Mouse (Mus musculus) hindbrain, embryonic 11.5 days (tissue): Measurements from ENCODE around the gene Zbtb21. TPM values are rescaled to one million over a fixed set of nuclear protein-coding genes. Genes with fewer than 3 reads are reported as not detected.

Experiments used
- ATAC-seq: fragments of 200-750 bp; cut with Nextera tagmentation; 2 replicates; pipeline ENCODE4 v1.8.0; 2017; ENCODE audit warnings: mild to moderate bottlenecking, moderate TSS enrichment, moderate library complexity; ENCODE audit not compliant: low FRiP score
- DNase-seq: peaks from one replicate; pipeline ENCODE4 v3.0.0-alpha.2; 2015; ENCODE audit warnings: low spot score
- H3K27ac ChIP-seq: fragments of 300-500 bp; sonication (generic); 2 replicates; pipeline ENCODE4 v1.5.1; 2014; ENCODE audit warnings: mild to moderate bottlenecking, low read depth, low read length
- H3K27me3 ChIP-seq: fragments of 300-500 bp; sonication (generic); 2 replicates; pipeline ENCODE4 v1.6.1; 2014; ENCODE audit warnings: mild to moderate bottlenecking, low read length, moderate library complexity, mixed read lengths; ENCODE audit not compliant: control insufficient read depth, insufficient read depth
- H3K36me3 ChIP-seq: fragments of 300-500 bp; sonication (generic); 2 replicates; pipeline ENCODE4 v1.6.1; 2014; ENCODE audit warnings: mild to moderate bottlenecking, low read length, moderate library complexity, mixed read lengths; ENCODE audit not compliant: control insufficient read depth, insufficient read depth
- H3K4me1 ChIP-seq: fragments of 300-500 bp; sonication (generic); replicated peaks from 2 replicates; pipeline ENCODE4 v1.6.1; 2014; ENCODE audit warnings: low read length, mixed read lengths; ENCODE audit not compliant: control insufficient read depth, insufficient read depth
- H3K4me2 ChIP-seq: fragments of 300-500 bp; sonication (generic); replicated peaks from 2 replicates; pipeline ENCODE4 v1.6.1; 2014; ENCODE audit warnings: mild to moderate bottlenecking, low read depth, low read length
- H3K4me3 ChIP-seq: fragments of 300-500 bp; sonication (generic); 2 replicates; pipeline ENCODE4 v1.5.1; 2014; ENCODE audit warnings: low read depth, low read length
- H3K9ac ChIP-seq: fragments of 300-500 bp; sonication (generic); 2 replicates; pipeline ENCODE4 v1.6.1; 2014; ENCODE audit warnings: low read depth, low read length
- H3K9me3 ChIP-seq: fragments of 300-500 bp; sonication (generic); 2 replicates; pipeline ENCODE4 v1.6.1; 2016; ENCODE audit warnings: low read length; ENCODE audit not compliant: control insufficient read depth
- WGBS: fragments of 180-500 bp; shearing (Covaris S2); extraction: QIAGEN DNeasy Blood & Tissue Kit; methylation state at CpG from one replicate; pipeline ENCODE4 v1.1.7; 2014; 5-methylcytosine and 5-hydroxymethylcytosine counted together
- polyA plus RNA-seq: library from polyadenylated mRNA; unstranded; fragments of >200 nt; fragmentation: Nextera tagmentation; extraction: Ambion mirVana; gene quantifications from 2 replicates; pipeline ENCODE4 v1.2.1, GENCODE M21; 2014

The Zbtb21 gene
- polyA plus RNA-seq, 1 experiment from 2014 or later: 15.6 TPM

DNA sequence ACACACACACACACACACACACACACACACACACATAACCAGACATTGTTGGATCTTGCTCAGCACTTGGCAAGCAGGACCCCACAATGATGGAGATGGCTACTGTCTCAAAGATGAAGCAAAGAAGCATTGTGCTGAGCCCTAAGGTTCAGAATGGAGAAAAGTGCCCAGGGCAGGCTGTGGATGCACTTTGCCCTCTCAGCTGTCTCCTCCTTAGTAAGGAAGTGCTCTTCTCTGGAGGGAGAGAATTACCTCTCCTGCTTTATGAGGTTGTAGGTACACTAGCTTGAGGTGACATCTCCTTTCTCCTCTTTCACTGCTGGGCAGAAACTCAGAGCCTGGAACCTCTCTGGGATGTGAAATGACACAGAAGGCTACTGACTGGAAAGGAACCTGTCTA, 49.5 kb downstream of the Zbtb21 start:
- no peaks in the 10 kb centered on the region for H3K36me3 ChIP-seq
- no peak overlapping the region for H3K27ac ChIP-seq
- DNase-seq: no peak
- no peaks in the 10 kb centered on the region for H3K9me3 ChIP-seq
- no peak overlapping the region for H3K4me2 ChIP-seq
- no peak overlapping the region for H3K9ac ChIP-seq
- no peak for ATAC-seq
- no peaks in the 10 kb centered on the region for H3K27me3 ChIP-seq
- no peak overlapping the region for H3K4me3 ChIP-seq
- no peaks in the 10 kb centered on the region for H3K4me1 ChIP-seq

DNA sequence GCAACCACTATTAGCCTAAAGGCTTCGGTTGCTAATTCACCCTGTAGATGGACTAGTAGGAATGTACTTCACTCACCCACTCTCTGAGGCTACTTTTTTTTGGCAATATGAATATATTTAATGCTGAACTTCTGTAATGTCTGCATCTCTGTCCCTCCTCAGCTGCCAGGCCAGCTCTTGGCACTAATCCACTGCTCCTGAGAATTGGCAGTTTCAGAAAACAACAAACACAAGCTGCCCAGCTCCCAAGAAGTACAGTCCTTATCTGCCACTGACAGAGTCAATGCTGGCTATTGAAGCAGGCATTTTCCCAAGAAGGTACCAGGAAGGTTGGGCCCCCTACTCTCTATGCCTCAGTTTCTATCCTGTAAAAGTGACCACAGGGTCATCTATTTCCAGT, 53.1 kb downstream of the Zbtb21 start:
- no peak overlapping the region for H3K4me3 ChIP-seq
- no peak for ATAC-seq

DNA sequence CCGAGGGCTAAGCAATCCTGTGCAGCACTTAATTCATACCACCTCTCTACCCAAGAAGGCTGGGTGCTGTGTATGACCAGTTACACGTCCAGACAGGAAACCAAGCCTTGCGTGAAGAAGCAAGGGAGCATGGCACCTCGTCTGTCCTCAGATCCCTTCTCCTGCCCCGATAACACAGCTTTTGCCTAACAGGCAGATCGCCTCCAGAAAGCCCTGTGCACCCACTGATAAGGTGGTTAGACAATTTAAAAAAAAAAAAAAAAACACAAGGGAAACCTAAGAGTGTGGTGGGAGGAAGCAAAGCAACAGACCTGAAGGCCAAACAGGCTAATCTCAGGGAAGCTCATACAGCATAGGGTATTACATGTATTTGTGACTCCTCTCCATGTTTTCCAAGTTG, 54.9 kb downstream of the Zbtb21 start:
- no peak for ATAC-seq
- H3K4me1 ChIP-seq: no peaks in the 10 kb centered on the region

More for the DNA sequence above, 53.1 kb downstream of the Zbtb21 start:
- Histone ChIP-seq H3K36me3 (no peaks in the 10 kb centered on the region), H3K9me3 (no peaks in the 10 kb centered on the region), H3K27me3 (no peaks in the 10 kb centered on the region), H3K4me2 (no peak overlapping the region), H3K4me1 (no peaks in the 10 kb centered on the region), H3K27ac (no peak overlapping the region), H3K9ac (no peak overlapping the region)
- DNase-seq: no peak
- 100% methylated on average over 1 of the region's 1 CpGs for WGBS

DNA sequence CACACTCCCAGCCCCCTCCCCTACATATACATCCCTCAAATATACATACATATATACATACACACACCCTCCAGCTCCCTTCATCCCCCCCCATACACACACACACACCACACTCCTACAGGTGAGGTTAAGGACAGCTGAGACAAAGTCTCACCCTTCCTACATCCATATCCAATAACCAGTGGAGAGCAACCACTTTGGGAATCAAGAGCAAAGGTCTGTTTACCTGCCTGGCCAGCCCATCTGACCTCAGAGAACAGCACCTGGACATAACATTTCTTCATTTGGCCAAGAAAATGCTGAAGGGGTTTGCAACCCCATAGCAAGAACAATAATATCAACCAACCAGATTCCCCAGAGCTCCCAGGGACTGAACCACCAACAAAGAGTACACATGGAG, 56.1 kb downstream of the Zbtb21 start:
- ATAC-seq: no peak
- no peak for DNase-seq
- no peaks in the 10 kb centered on the region for H3K9me3 ChIP-seq
- no peaks in the 10 kb centered on the region for H3K4me1 ChIP-seq
- no peak overlapping the region for H3K27ac ChIP-seq
- H3K9ac ChIP-seq: no peak overlapping the region
- no peaks in the 10 kb centered on the region for H3K36me3 ChIP-seq
- H3K4me2 ChIP-seq: no peak overlapping the region
- no peak overlapping the region for H3K4me3 ChIP-seq
- H3K27me3 ChIP-seq: no peaks in the 10 kb centered on the region

More for the DNA sequence above, 54.9 kb downstream of the Zbtb21 start:
- no peak overlapping the region for H3K4me3 ChIP-seq
- no peaks in the 10 kb centered on the region for H3K9me3 ChIP-seq
- no peak for DNase-seq
- H3K27me3 ChIP-seq: no peaks in the 10 kb centered on the region
- WGBS: 77% methylated on average over 6 of the region's 6 CpGs
- H3K4me2 ChIP-seq: no peak overlapping the region
- H3K36me3 ChIP-seq: no peaks in the 10 kb centered on the region
- H3K9ac ChIP-seq: no peak overlapping the region
- H3K27ac ChIP-seq: no peak overlapping the region

DNA sequence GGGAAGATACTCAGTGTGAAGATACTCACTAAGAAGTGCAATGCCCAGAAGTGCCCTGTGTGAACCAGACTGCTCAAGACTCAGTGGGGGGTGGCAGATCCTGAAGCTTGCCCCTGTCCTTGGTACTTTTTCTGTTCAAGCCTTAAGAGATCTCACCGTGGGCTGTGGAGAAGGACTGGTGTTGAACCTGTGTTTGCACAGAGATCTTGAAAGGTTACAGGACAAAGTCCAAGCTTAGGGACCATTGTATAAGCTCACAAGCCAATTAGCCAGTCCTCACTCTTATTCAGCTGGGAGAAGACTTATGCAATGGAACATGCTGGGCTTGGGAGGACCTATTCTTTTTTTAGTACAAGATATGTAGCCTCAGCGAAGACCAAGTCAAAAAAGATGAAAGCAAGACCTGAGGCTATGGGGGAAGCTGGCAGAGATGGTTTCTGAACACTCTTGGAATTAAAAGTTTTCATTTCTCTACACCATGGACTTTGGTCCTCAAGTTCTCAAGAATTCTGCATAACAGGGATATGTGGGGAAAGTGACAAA, 56.9 kb downstream of the Zbtb21 start:
- no peaks in the 10 kb centered on the region for H3K27me3 ChIP-seq
- ATAC-seq (no peak), DNase-seq (no peak)
- no peaks in the 10 kb centered on the region for H3K9me3 ChIP-seq
- WGBS: 91% methylated on average over 2 of the region's 2 CpGs
- no peak overlapping the region for H3K9ac ChIP-seq
- no peaks in the 10 kb centered on the region for H3K4me1 ChIP-seq
- no peak overlapping the region for H3K4me2 ChIP-seq
- H3K27ac ChIP-seq: no peak overlapping the region
- H3K4me3 ChIP-seq: no peak overlapping the region
- no peaks in the 10 kb centered on the region for H3K36me3 ChIP-seq

DNA sequence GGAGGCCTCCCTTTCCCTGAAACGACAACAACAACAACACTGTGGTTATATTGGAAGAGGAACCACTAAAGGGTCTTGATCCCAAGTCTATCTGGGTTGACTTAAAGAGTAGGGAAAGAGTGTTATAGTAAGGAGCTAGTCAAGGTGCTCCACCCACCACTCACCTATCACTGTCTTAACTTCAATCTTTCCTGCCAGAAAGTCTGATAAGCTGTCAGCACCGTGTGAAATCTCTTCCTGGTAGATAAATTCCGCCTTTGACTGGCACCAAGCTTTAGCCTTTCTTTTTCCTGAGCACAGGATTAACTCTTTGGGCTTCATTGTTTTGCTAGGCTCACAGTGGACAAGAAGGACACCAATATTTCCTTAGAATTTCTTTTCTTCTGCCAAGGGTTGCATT, 58.4 kb downstream of the Zbtb21 start:
- Histone ChIP-seq H3K4me1 (no peaks in the 10 kb centered on the region), H3K4me3 (no peak overlapping the region), H3K4me2 (no peak overlapping the region), H3K27me3 (no peaks in the 10 kb centered on the region), H3K9ac (no peak overlapping the region), H3K27ac (no peak overlapping the region), H3K9me3 (no peaks in the 10 kb centered on the region), H3K36me3 (no peaks in the 10 kb centered on the region)
- DNase-seq (no peak), ATAC-seq (no peak)
- 90% methylated on average over 3 of the region's 3 CpGs for WGBS

DNA sequence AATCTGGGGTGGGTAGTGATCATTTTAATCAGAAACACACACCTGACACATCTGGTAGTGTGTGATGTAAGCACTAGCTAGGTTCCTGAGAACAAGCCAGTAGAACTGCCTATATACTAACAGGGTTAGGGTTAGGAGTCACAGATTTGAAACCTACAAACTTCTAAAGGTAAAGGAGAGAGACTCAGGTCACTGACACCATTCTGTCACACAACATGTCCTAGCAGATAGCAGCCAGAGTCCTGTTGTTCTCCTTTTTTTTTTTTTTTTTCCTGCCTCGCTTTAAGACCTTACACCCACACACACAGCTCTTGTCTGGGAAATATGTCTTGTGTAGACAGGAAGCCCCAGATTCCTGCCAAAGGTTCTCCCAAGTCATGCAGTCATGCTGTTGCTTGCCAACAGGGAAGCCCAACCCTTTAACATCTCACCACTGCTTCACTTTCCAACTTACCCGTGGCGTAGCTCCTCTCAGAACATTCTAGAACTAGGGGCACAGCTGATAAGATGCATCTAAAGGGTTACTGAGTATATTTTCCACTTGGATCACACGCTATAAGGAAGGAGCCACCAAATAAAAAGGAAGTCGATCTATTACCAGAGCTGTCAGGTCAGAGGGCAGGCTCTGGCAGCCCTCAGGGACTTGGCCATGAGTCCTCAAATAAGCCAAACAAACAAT, 64.9 kb downstream of the Zbtb21 start:
- Histone ChIP-seq H3K4me1 (no peaks in the 10 kb centered on the region), H3K9ac (no peak overlapping the region), H3K4me3 (no peak overlapping the region), H3K9me3 (no peaks in the 10 kb centered on the region), H3K36me3 (no peaks in the 10 kb centered on the region), H3K27me3 (no peaks in the 10 kb centered on the region), H3K4me2 (no peak overlapping the region), H3K27ac (no peak overlapping the region)
- 77% methylated on average over 5 of the region's 5 CpGs for WGBS
- DNase-seq (no peak), ATAC-seq (no peak)

Other genes starting within 250 kb of the Zbtb21 start
- 0.93 and 1.3 TPM in 2 replicates for gene Ripk4, start 198.8 kb downstream of the Zbtb21 start, polyA plus RNA-seq
- 11.7 TPM in 2 replicates for gene Prdm15, start 110.8 kb downstream of the Zbtb21 start, polyA plus RNA-seq
- gene C2cd2, start within 50 bp of the Zbtb21 start, polyA plus RNA-seq: 14.3 and 15.2 TPM in 2 replicates
- 19.6 and 23.4 TPM in 2 replicates for gene B230307C23Rik, start 34.7 kb upstream of the Zbtb21 start, polyA plus RNA-seq
- 24.6 and 26.7 TPM in 2 replicates for gene A630089N07Rik, start 119.8 kb upstream of the Zbtb21 start, polyA plus RNA-seq